In genomic region chr5:81364198-81364643, GRCm38 (mm10) we compare ENCODE assay signal across 14 mouse cellular contexts.
DNase-seq lines count a peak whose midpoint lies in the region; ATAC-seq and TF ChIP-seq lines count a peak whose summit lies in the region.
"Had no signal": no experiment of that assay in that cellular context is flagged by ENCODE, and none has a peak within 500 bp of the region (broad histone marks: within the 10 kb centered on the region; RNA-seq: fewer than 3 reads in every experiment).

No protein-coding gene starts in this region.

- no peak overlapping the region for H3K9ac ChIP-seq in liver, postnatal 0 days (replicated peaks)
- H3K9ac ChIP-seq: heart, embryonic 15.5 days; kidney, embryonic 15.5 days had no signal

- intact Hi-C loops in heart, postnatal 36 days (cut with DNase I) = no loop called here

- no peaks in the 10 kb centered on the region for H3K4me1 ChIP-seq in liver, postnatal 0 days (ENCODE audit: insufficient read depth)
- H3K4me1 ChIP-seq: heart, embryonic 15.5 days; kidney, embryonic 15.5 days had no signal

- H3K4me3 ChIP-seq in liver, postnatal 0 days (ENCODE audit: low read depth, low read length) = no peak overlapping the region
- H3K4me3 ChIP-seq: heart, embryonic 15.5 days; kidney, embryonic 15.5 days had no signal

- H3K4me2 ChIP-seq in liver, postnatal 0 days (ENCODE audit: low read depth, low read length) = no peak overlapping the region
- H3K4me2 ChIP-seq: heart, embryonic 15.5 days; kidney, embryonic 15.5 days had no signal

- DNase-seq in heart, postnatal 4 days = peak; percentile 12
- no peak for DNase-seq in heart, postnatal 36 days
- peak; percentile 99 for DNase-seq in Muller cell, postnatal 12 days (ENCODE audit: inconsistent ontology term)
- peak; percentile 4 for DNase-seq in adrenal gland, postnatal 25 days
- peak; percentile 40 for DNase-seq in lung, postnatal 10 days
- DNase-seq in liver, postnatal 0 days = no peak
- DNase-seq: cerebellum, adult 9-10 months; gastrocnemius, postnatal 10 days; liver; thymus, postnatal 36 days had no signal

- H3K9me3 ChIP-seq in liver, postnatal 0 days (ENCODE audit: low read length) = no peaks in the 10 kb centered on the region
- H3K9me3 ChIP-seq: heart, embryonic 15.5 days; kidney, embryonic 15.5 days had no signal

- TF ChIP-seq CTCF in liver, postnatal 0 days (IDR thresholded peaks at IDR 0.05; ENCODE audit: low read depth) = no peak

- WGBS in liver, postnatal 0 days (ENCODE audit: insufficient replicate concordance) = 79% methylated on average over 8 of the region's 8 CpGs

- no peak for TF ChIP-seq EP300 in liver, postnatal 0 days (IDR thresholded peaks at IDR 0.05; ENCODE audit: low read depth)

- no peak overlapping the region for H3K27ac ChIP-seq in liver, postnatal 0 days (ENCODE audit: low read depth)
- H3K27ac ChIP-seq: heart, embryonic 15.5 days; hindbrain, postnatal 0 days; kidney, embryonic 15.5 days had no signal

- no peaks in the 10 kb centered on the region for H3K27me3 ChIP-seq in liver, postnatal 0 days (ENCODE audit: insufficient read depth, low read length)
- H3K27me3 ChIP-seq: heart, embryonic 15.5 days; kidney, embryonic 15.5 days had no signal

- no peaks in the 10 kb centered on the region for H3K36me3 ChIP-seq in liver, postnatal 0 days (replicated peaks; ENCODE audit: insufficient read depth, low read length)
- H3K36me3 ChIP-seq: heart, embryonic 15.5 days; kidney, embryonic 15.5 days had no signal

- no peak for ATAC-seq in monocyte, adult 5-6 weeks (replicated peaks; ENCODE audit: insufficient number of reproducible peaks, low FRiP score, low TSS enrichment, poor library complexity, severe bottlenecking)
- ATAC-seq in liver, postnatal 0 days = no peak
- ATAC-seq: hindbrain, postnatal 0 days had no signal

Comparison
In these comparisons a context has a peak if more than half of its experiments do, and no peak if none do; other contexts are left out.
1. DNase-seq: peak in heart, postnatal 4 days (single experiment), Muller cell, postnatal 12 days (single experiment), adrenal gland, postnatal 25 days (single experiment) and lung, postnatal 10 days (single experiment); none in heart, postnatal 36 days (0 of 2) and liver, postnatal 0 days (single experiment).